7 mouse cellular contexts compared by ENCODE assay signal in genomic region chr9:77754728-77755402, GRCm38 (mm10). TPM values are rescaled to one million over a fixed set of nuclear protein-coding genes. Genes with fewer than 3 reads are reported as not detected.
DNase-seq lines count a peak whose midpoint lies in the region; ATAC-seq and TF ChIP-seq lines count a peak whose summit lies in the region.

No protein-coding gene starts in this region.

- peaks cover 12 to 15% of the 10 kb centered on the region in 2 experiments for H3K4me1 ChIP-seq in MEL (ENCODE audit: control insufficient read depth in 1 of 2, insufficient read depth in 2 of 2, low read length in 2 of 2)
- H3K4me1 ChIP-seq in embryonic facial prominence, embryonic 11.5 days (ENCODE audit: control insufficient read depth, insufficient read depth, low read length): no peaks in the 10 kb centered on the region
- H3K4me1 ChIP-seq in heart, embryonic 10.5 days: peaks cover 6% of the 10 kb centered on the region
- peaks cover 14% of the 10 kb centered on the region for H3K4me1 ChIP-seq in lung, embryonic 16.5 days (replicated peaks; ENCODE audit: control insufficient read depth, insufficient read depth, low read length)

- H3K9ac ChIP-seq in MEL (ENCODE audit: control insufficient read depth, low read depth, low read length, poor library complexity, severe bottlenecking): peak overlapping the region; percentile 93
- H3K9ac ChIP-seq in embryonic facial prominence, embryonic 11.5 days (replicated peaks; ENCODE audit: low read length): peak overlapping the region; percentile 79
- peak overlapping the region; percentile 83 for H3K9ac ChIP-seq in lung, embryonic 16.5 days (ENCODE audit: low read length)

- under 1% methylated on average over 57 of the region's 57 CpGs for WGBS in embryonic facial prominence, embryonic 11.5 days
- WGBS in heart, embryonic 10.5 days: under 1% methylated on average over 56 of the region's 57 CpGs
- WGBS in lung, embryonic 16.5 days: under 1% methylated on average over 45 of the region's 57 CpGs

- peak overlapping the region; percentile 78 for H3K4me2 ChIP-seq in embryonic facial prominence, embryonic 11.5 days (ENCODE audit: low read depth, low read length)
- H3K4me2 ChIP-seq in lung, embryonic 16.5 days (ENCODE audit: low read depth, low read length): peak overlapping the region; percentile 83

- H3K27me3 ChIP-seq in MEL (ENCODE audit: control insufficient read depth in 1 of 2, insufficient read depth in 2 of 2, low read length in 2 of 2): no peaks in the 10 kb centered on the region
- H3K27me3 ChIP-seq in embryonic facial prominence, embryonic 11.5 days (ENCODE audit: control insufficient read depth, insufficient read depth, low read length): no peaks in the 10 kb centered on the region
- H3K27me3 ChIP-seq in heart, embryonic 10.5 days (ENCODE audit: insufficient read depth, poor library complexity, severe bottlenecking): no peaks in the 10 kb centered on the region
- H3K27me3 ChIP-seq in lung, embryonic 16.5 days (ENCODE audit: control insufficient read depth, insufficient read depth, low read depth, low read length): no peaks in the 10 kb centered on the region

- H3K4me3 ChIP-seq in MEL (ENCODE audit: control insufficient read depth in 1 of 2, insufficient read depth in 1 of 2, low read depth in 2 of 2, low read length in 2 of 2): peak overlapping the region; percentile 96 to 98
- H3K4me3 ChIP-seq in embryonic facial prominence, embryonic 11.5 days (ENCODE audit: low read depth, low read length): peak overlapping the region; percentile 83
- peak overlapping the region; percentile 80 for H3K4me3 ChIP-seq in heart, embryonic 10.5 days
- peak overlapping the region; percentile 86 for H3K4me3 ChIP-seq in lung, embryonic 16.5 days (ENCODE audit: low read length)

- H3K79me2 ChIP-seq in MEL (ENCODE audit: control insufficient read depth, insufficient read depth, low read length, poor library complexity): peaks cover 44% of the 10 kb centered on the region

- ATAC-seq in embryonic facial prominence, embryonic 11.5 days (replicated peaks; ENCODE audit: insufficient number of reproducible peaks, low FRiP score, low TSS enrichment, low read depth): peak; percentile 83
- peak; percentile 84 for ATAC-seq in lung, embryonic 16.5 days (ENCODE audit: low read depth)
- peak; percentile 34 for ATAC-seq in neutrophil, adult 5-6 weeks (ENCODE audit: extremely low read depth, insufficient number of reproducible peaks, low FRiP score, poor library complexity, severe bottlenecking)

- TF ChIP-seq EP300 in MEL (IDR thresholded peaks at IDR 0.05; ENCODE audit: low read depth in 1 of 2, low read length in 2 of 2): no peak

- H3K36me3 ChIP-seq in MEL (ENCODE audit: control insufficient read depth in 1 of 2, insufficient read depth in 2 of 2, low read length in 2 of 2): peaks cover 6 to 19% of the 10 kb centered on the region in 2 experiments
- H3K36me3 ChIP-seq in embryonic facial prominence, embryonic 11.5 days (replicated peaks; ENCODE audit: control insufficient read depth, insufficient read depth, low read depth, low read length): no peaks in the 10 kb centered on the region
- no peaks in the 10 kb centered on the region for H3K36me3 ChIP-seq in heart, embryonic 10.5 days
- H3K36me3 ChIP-seq in lung, embryonic 16.5 days (ENCODE audit: control insufficient read depth, insufficient read depth, low read length): no peaks in the 10 kb centered on the region

- TF ChIP-seq POLR2A in MEL (IDR thresholded peaks at IDR 0.05; ENCODE audit: control insufficient read depth in 1 of 2, insufficient read depth in 1 of 2, low read depth in 1 of 2, low read length in 2 of 2, poor library complexity in 1 of 2): peak in 1 of 2 experiments; percentile 29; a peak in 1 of 4 replicates

- peak; percentile 78 for DNase-seq in MEL (ENCODE audit: low read depth, low spot score)
- DNase-seq in adrenal gland, postnatal 14 days: peak; percentile 88
- DNase-seq in embryonic facial prominence, embryonic 11.5 days (ENCODE audit: low spot score): peak; percentile 73
- DNase-seq in heart, embryonic 10.5 days (ENCODE audit: low spot score): peak; percentile 92
- peak; percentile 79 for DNase-seq in kidney, postnatal 10 days

- H3K9me3 ChIP-seq in MEL (replicated peaks; ENCODE audit: insufficient read depth, low read length): no peaks in the 10 kb centered on the region
- no peaks in the 10 kb centered on the region for H3K9me3 ChIP-seq in embryonic facial prominence, embryonic 11.5 days (replicated peaks; ENCODE audit: control insufficient read depth, low read length)
- no peaks in the 10 kb centered on the region for H3K9me3 ChIP-seq in heart, embryonic 10.5 days
- H3K9me3 ChIP-seq in lung, embryonic 16.5 days (ENCODE audit: control insufficient read depth, low read length): no peaks in the 10 kb centered on the region

- 0 out of 6 replicates have a peak, but pooled peaks of 1 of the 3 experiments have one; percentile 8 for TF ChIP-seq CTCF in MEL (IDR thresholded peaks at IDR 0.05 in 2 of 3, conservative IDR thresholded peaks at IDR 0.05 in 1 of 3; ENCODE audit: control insufficient read depth in 1 of 3, insufficient read depth in 1 of 3, low read depth in 2 of 3, low read length in 3 of 3, poor library complexity in 1 of 3, severe bottlenecking in 1 of 3)

- H3K27ac ChIP-seq in MEL (ENCODE audit: control insufficient read depth, low read depth, low read length): peak overlapping the region; percentile 70
- peak overlapping the region; percentile 80 for H3K27ac ChIP-seq in embryonic facial prominence, embryonic 11.5 days (replicated peaks; ENCODE audit: low read depth, low read length)
- peak overlapping the region; percentile 94 for H3K27ac ChIP-seq in heart, embryonic 10.5 days
- peak overlapping the region; percentile 93 for H3K27ac ChIP-seq in lung, embryonic 16.5 days (ENCODE audit: low read length)

- TF ChIP-seq RAD21 in MEL (IDR thresholded peaks at IDR 0.05; ENCODE audit: low read depth, low read length): no peak

TF ChIP-seq in MEL, 35 proteins besides CTCF, POLR2A, EP300 and RAD21:
- TF ChIP-seq POLR2AphosphoS2 (IDR thresholded peaks at IDR 0.05; ENCODE audit: low read length) (no peak), KAT2A (conservative IDR thresholded peaks at IDR 0.05; ENCODE audit: low read depth, low read length) (no peak), NRF1 (IDR thresholded peaks at IDR 0.05; ENCODE audit: insufficient read depth, low read depth, low read length, poor library complexity, severe bottlenecking) (no peak), USF1 (IDR thresholded peaks at IDR 0.05; ENCODE audit: low read depth, low read length) (no peak), ZC3H11A (IDR thresholded peaks at IDR 0.05; ENCODE audit: low read depth, low read length) (no peak), GATA1 (IDR thresholded peaks at IDR 0.05; ENCODE audit: low read depth, low read length) (peak; percentile 55), ZKSCAN1 (IDR thresholded peaks at IDR 0.05; ENCODE audit: low read depth, low read length) (no peak), E2F4 (IDR thresholded peaks at IDR 0.05; ENCODE audit: borderline replicate concordance, low read depth, low read length) (no peak), MYB (IDR thresholded peaks at IDR 0.05; ENCODE audit: low read depth, low read length) (no peak), CHD2 (IDR thresholded peaks at IDR 0.05; ENCODE audit: low read length) (no peak), ELF1 (IDR thresholded peaks at IDR 0.05; ENCODE audit: low read depth, low read length) (no peak), RCOR1 (IDR thresholded peaks at IDR 0.05; ENCODE audit: low read depth, low read length) (no peak), POLR2AphosphoS5 (IDR thresholded peaks at IDR 0.05; ENCODE audit: borderline replicate concordance, low read depth, low read length) (no peak), NELFE (IDR thresholded peaks at IDR 0.05; ENCODE audit: low read depth, low read length) (no peak), TCF12 (IDR thresholded peaks at IDR 0.05; ENCODE audit: low read depth, low read length) (no peak), BHLHE40 (IDR thresholded peaks at IDR 0.05; ENCODE audit: borderline replicate concordance, low read depth, low read length) (no peak), MAX (IDR thresholded peaks at IDR 0.05; ENCODE audit: low read length) (no peak; the same call in 1 of the 2 replicates), ZNF384 (IDR thresholded peaks at IDR 0.05; ENCODE audit: low read depth, low read length) (no peak), MXI1 (IDR thresholded peaks at IDR 0.05; ENCODE audit: low read depth, low read length) (peak; percentile 68), SIN3A (IDR thresholded peaks at IDR 0.05; ENCODE audit: low read length) (peak; percentile 71; the same call in 1 of the 2 replicates), TAL1 (IDR thresholded peaks at IDR 0.05; ENCODE audit: low read length) (no peak), JUND (IDR thresholded peaks at IDR 0.05; ENCODE audit: low read depth, low read length) (no peak), ETS1 (IDR thresholded peaks at IDR 0.05; ENCODE audit: low read depth, low read length) (no peak), MYC (IDR thresholded peaks at IDR 0.05; ENCODE audit: low read depth, low read length) (0 out of 2 replicates have a peak, but pooled peaks have one; percentile 16), USF2 (IDR thresholded peaks at IDR 0.05; ENCODE audit: borderline replicate concordance in 1 of 2, insufficient read depth in 1 of 2, low read depth in 1 of 2, low read length in 2 of 2) (no peak), MAZ (IDR thresholded peaks at IDR 0.05; ENCODE audit: low read depth, low read length) (no peak), UBTF (IDR thresholded peaks at IDR 0.05; ENCODE audit: borderline replicate concordance, insufficient read depth, low read depth, low read length) (no peak)

RNA-seq across cellular contexts. Expression of gene Gclc, which starts 0.5 kb away (rescaled TPM):
- total RNA-seq in MEL (2012; rRNA removed): 22.6 and 25.9 TPM in 2 replicates
- polyA plus RNA-seq in MEL (2012; ENCODE audit: insufficient read depth in 1 of 2, insufficient read length in 2 of 2, low read depth in 1 of 2, low replicate concordance in 2 of 2, missing spikeins in 1 of 2): 10 to 100 TPM; 50.4 to 84.8 TPM
- total RNA-seq in adrenal gland, postnatal 14 days (2021): 39.5 and 45.1 TPM in 2 replicates
- polyA plus RNA-seq in embryonic facial prominence, embryonic 11.5 days (2014; fragmentation: Nextera tagmentation; extraction: Ambion mirVana): 17.7 and 20.5 TPM in 2 replicates
- polyA plus RNA-seq in heart, embryonic 10.5 days (2016; fragmentation: Nextera tagmentation; extraction: Ambion mirVana): 12.2 and 15.4 TPM in 2 replicates
- polyA plus RNA-seq in lung, embryonic 16.5 days (2015; fragmentation: Nextera tagmentation; extraction: Ambion mirVana): 15.8 and 16.4 TPM in 2 replicates
- 25.8 and 28.4 TPM in 2 replicates for total RNA-seq in neutrophil, adult 5-6 weeks (2017)

Comparison
In these comparisons a context has a peak if more than half of its experiments do, and no peak if none do; other contexts are left out.
1. Peak in every context shown above with its lines: DNase-seq, ATAC-seq, H3K4me3 ChIP-seq and H3K27ac ChIP-seq.
2. ATAC-seq: peak in every context shown above with its lines; median percentile 84 in lung, embryonic 16.5 days; 83 in embryonic facial prominence, embryonic 11.5 days; 34 in neutrophil, adult 5-6 weeks.